29 mouse cellular contexts compared by ENCODE assay signal in the genomic region with DNA sequence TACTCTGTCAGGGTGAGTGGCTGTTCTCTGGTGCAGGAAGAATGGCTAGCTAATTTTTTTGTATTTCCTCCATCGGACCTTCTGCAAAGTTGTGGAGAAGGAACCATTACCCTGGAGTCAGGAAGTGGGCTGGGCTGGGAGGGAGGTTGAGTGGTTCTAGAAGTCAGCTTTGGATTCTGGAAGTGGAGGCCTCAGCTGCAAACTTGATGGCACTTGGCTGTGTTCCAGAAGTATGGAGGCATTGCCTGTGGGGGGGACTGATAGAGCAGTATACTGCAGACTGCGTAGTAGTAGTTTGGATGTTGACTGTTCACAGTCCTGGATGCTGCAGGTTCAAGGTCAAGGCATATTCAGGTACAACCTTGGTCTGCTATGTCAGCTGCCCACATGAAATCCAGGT. TPM values are rescaled to one million over a fixed set of nuclear protein-coding genes. Genes with fewer than 3 reads are reported as not detected.
DNase-seq lines count a peak whose midpoint lies in the region; ATAC-seq and TF ChIP-seq lines count a peak whose summit lies in the region.
"Had no signal": no experiment of that assay in that cellular context is flagged by ENCODE, and none has a peak within 500 bp of the region (broad histone marks: within the 10 kb centered on the region; RNA-seq: fewer than 3 reads in every experiment).

No protein-coding gene starts in this region.

- H3K9ac ChIP-seq in heart, embryonic 11.5 days (ENCODE audit: low read depth, low read length) = no peak overlapping the region
- H3K9ac ChIP-seq in heart, postnatal 0 days (replicated peaks; ENCODE audit: low read depth, low read length) = no peak overlapping the region
- H3K9ac ChIP-seq in hindbrain, embryonic 14.5 days = no peak overlapping the region
- H3K9ac ChIP-seq: embryonic facial prominence, embryonic 15.5 days; forebrain, embryonic 15.5 days; liver, postnatal 0 days; midbrain, embryonic 13.5 days had no signal

- 0 out of 2 replicates have a peak, but pooled peaks cover 2% of the 10 kb centered on the region for H3K36me3 ChIP-seq in heart, embryonic 10.5 days
- H3K36me3 ChIP-seq in heart, embryonic 11.5 days (ENCODE audit: control insufficient read depth, insufficient read depth, low read length) = no peaks in the 10 kb centered on the region
- H3K36me3 ChIP-seq in heart, postnatal 0 days (replicated peaks; ENCODE audit: control insufficient read depth, insufficient read depth, low read length) = no peaks in the 10 kb centered on the region; the same call in 1 of the 2 replicates
- H3K36me3 ChIP-seq in hindbrain, embryonic 14.5 days (replicated peaks; ENCODE audit: control insufficient read depth, insufficient read depth) = no peaks in the 10 kb centered on the region
- H3K36me3 ChIP-seq: embryonic facial prominence, embryonic 15.5 days; forebrain, embryonic 15.5 days; midbrain, embryonic 13.5 days had no signal

- intact Hi-C loops in heart, postnatal 10 days (cut with DNase I) = no loop called here

- DNase-seq in heart, embryonic 10.5 days (ENCODE audit: low spot score) = peak; percentile 75
- DNase-seq in heart, postnatal 0 days (ENCODE audit: low spot score) = no peak
- DNase-seq in heart, postnatal 10 days = no peak
- DNase-seq in 416B (ENCODE audit: low read depth) = peak; percentile 31
- DNase-seq in hindbrain, embryonic 14.5 days (ENCODE audit: low spot score) = no peak
- DNase-seq: adrenal gland, postnatal 14 days; cerebellum, adult 8-10 months; gastrocnemius, postnatal 25 days; kidney, postnatal 25 days; layer of hippocampus, postnatal 36 days; liver, postnatal 0 days had no signal

- no peak for TF ChIP-seq CTCF in heart, postnatal 0 days (IDR thresholded peaks at IDR 0.05; ENCODE audit: low read depth)

- H3K4me2 ChIP-seq in heart, embryonic 11.5 days = no peak overlapping the region
- H3K4me2 ChIP-seq in heart, postnatal 0 days (ENCODE audit: low read depth, low read length) = no peak overlapping the region
- H3K4me2 ChIP-seq in hindbrain, embryonic 14.5 days (replicated peaks) = no peak overlapping the region
- H3K4me2 ChIP-seq: embryonic facial prominence, embryonic 15.5 days; forebrain, embryonic 15.5 days; liver, embryonic 11.5 days; midbrain, embryonic 13.5 days had no signal

- no peaks in the 10 kb centered on the region for H3K27me3 ChIP-seq in heart, embryonic 10.5 days (ENCODE audit: insufficient read depth, poor library complexity, severe bottlenecking)
- H3K27me3 ChIP-seq in heart, embryonic 11.5 days (ENCODE audit: control insufficient read depth, insufficient read depth, low read length) = no peaks in the 10 kb centered on the region
- H3K27me3 ChIP-seq in heart, postnatal 0 days (ENCODE audit: control insufficient read depth, insufficient read depth, low read length) = no peaks in the 10 kb centered on the region
- H3K27me3 ChIP-seq in hindbrain, embryonic 14.5 days (ENCODE audit: control insufficient read depth, insufficient read depth, low read length) = no peaks in the 10 kb centered on the region
- H3K27me3 ChIP-seq: embryonic facial prominence, embryonic 15.5 days; forebrain, embryonic 15.5 days; midbrain, embryonic 13.5 days had no signal

- TF ChIP-seq EP300 in heart, postnatal 0 days (IDR thresholded peaks at IDR 0.05; ENCODE audit: low read depth) = no peak

- H3K4me3 ChIP-seq in heart, embryonic 10.5 days = no peak overlapping the region
- H3K4me3 ChIP-seq in heart, embryonic 11.5 days (ENCODE audit: low read depth, low read length) = no peak overlapping the region
- H3K4me3 ChIP-seq in heart, postnatal 0 days (ENCODE audit: low read depth, low read length) = no peak overlapping the region
- H3K4me3 ChIP-seq in hindbrain, embryonic 14.5 days (replicated peaks; ENCODE audit: low read length) = no peak overlapping the region
- H3K4me3 ChIP-seq: embryonic facial prominence, embryonic 15.5 days; forebrain, embryonic 15.5 days; midbrain, embryonic 13.5 days had no signal

- peak overlapping the region; percentile 84 for H3K27ac ChIP-seq in heart, embryonic 10.5 days
- no peak overlapping the region for H3K27ac ChIP-seq in heart, embryonic 11.5 days (ENCODE audit: low read depth, low read length)
- H3K27ac ChIP-seq in heart, postnatal 0 days (ENCODE audit: low read depth) = peak overlapping the region; percentile 98
- H3K27ac ChIP-seq in hindbrain, embryonic 14.5 days = no peak overlapping the region
- H3K27ac ChIP-seq: embryonic facial prominence, embryonic 15.5 days; forebrain, embryonic 15.5 days; midbrain, embryonic 13.5 days had no signal

- H3K4me1 ChIP-seq in heart, embryonic 10.5 days = peaks cover 90% of the 10 kb centered on the region
- H3K4me1 ChIP-seq in heart, embryonic 11.5 days (ENCODE audit: control insufficient read depth, insufficient read depth, low read length) = peaks cover 68% of the 10 kb centered on the region
- peaks cover 67% of the 10 kb centered on the region for H3K4me1 ChIP-seq in heart, postnatal 0 days (ENCODE audit: control insufficient read depth, insufficient read depth)
- H3K4me1 ChIP-seq in hindbrain, embryonic 14.5 days (replicated peaks; ENCODE audit: control insufficient read depth, insufficient read depth, low read length) = no peaks in the 10 kb centered on the region
- H3K4me1 ChIP-seq: forebrain, embryonic 15.5 days had no signal

- H3K9me3 ChIP-seq in heart, embryonic 10.5 days = no peaks in the 10 kb centered on the region
- no peaks in the 10 kb centered on the region for H3K9me3 ChIP-seq in heart, embryonic 11.5 days (replicated peaks; ENCODE audit: control insufficient read depth, low read length)
- H3K9me3 ChIP-seq in heart, postnatal 0 days (replicated peaks; ENCODE audit: control insufficient read depth, low read length) = no peaks in the 10 kb centered on the region
- H3K9me3 ChIP-seq in hindbrain, embryonic 14.5 days (ENCODE audit: control insufficient read depth, low read length) = no peaks in the 10 kb centered on the region
- H3K9me3 ChIP-seq: embryonic facial prominence, embryonic 15.5 days; forebrain, embryonic 15.5 days; midbrain, embryonic 13.5 days had no signal

- no peak for ATAC-seq in heart, embryonic 11.5 days (replicated peaks; ENCODE audit: insufficient number of reproducible peaks, low FRiP score, low TSS enrichment)
- no peak for ATAC-seq in heart, postnatal 0 days (ENCODE audit: insufficient read depth, low read depth)
- peak; percentile 19; the same call in 1 of the 2 replicates for ATAC-seq in common myeloid progenitor, adult 5-6 weeks (replicated peaks; ENCODE audit: low read depth, poor library complexity, severe bottlenecking)
- ATAC-seq in hindbrain, embryonic 14.5 days (ENCODE audit: low FRiP score) = no peak
- ATAC-seq: activated CD4-positive, CD25-positive, alpha-beta regulatory T cell, adult 4 months; forebrain, embryonic 15.5 days; intestine, postnatal 0 days; liver, postnatal 0 days; midbrain, embryonic 13.5 days had no signal

- 75% methylated on average over 2 of the region's 2 CpGs for WGBS in heart, embryonic 10.5 days
- WGBS in heart, embryonic 11.5 days (ENCODE audit: insufficient replicate concordance) = 64% methylated on average over 2 of the region's 2 CpGs
- WGBS in heart, postnatal 0 days = 39% methylated on average over 2 of the region's 2 CpGs
- WGBS in hindbrain, embryonic 14.5 days = 76% methylated on average over 2 of the region's 2 CpGs

RNA-seq across cellular contexts. Expression of gene Lrrfip1, which starts 12.2 kb away (rescaled TPM):
- 91.6 and 129 TPM in 2 replicates for polyA plus RNA-seq in heart, embryonic 10.5 days (2016; fragmentation: Nextera tagmentation; extraction: Ambion mirVana)
- polyA plus RNA-seq in heart, embryonic 11.5 days (2014; fragmentation: Nextera tagmentation; extraction: Ambion mirVana) = 115 and 138 TPM in 2 replicates
- total RNA-seq in heart, postnatal 0 days (2014; rRNA removed; ENCODE audit: low replicate concordance) = 120 and 135 TPM in 2 replicates
- 140 and 168 TPM in 2 replicates for polyA plus RNA-seq in heart, postnatal 0 days (2015; fragmentation: Nextera tagmentation; extraction: Ambion mirVana)
- 100 to 1,000 TPM; 172 to 186 TPM for total RNA-seq in heart, postnatal 10 days (2021)
- total RNA-seq in common myeloid progenitor, adult 5-6 weeks (2017) = 117 and 166 TPM in 2 replicates
- 39.5 and 43.3 TPM in 2 replicates for polyA plus RNA-seq in hindbrain, embryonic 14.5 days (2014; fragmentation: Nextera tagmentation; extraction: Ambion mirVana)

RNA-seq across cellular contexts. Expression of gene Rab17, which starts 41.3 kb away (rescaled TPM):
- polyA plus RNA-seq in heart, embryonic 10.5 days (2016; fragmentation: Nextera tagmentation; extraction: Ambion mirVana) = 0.71 and 0.94 TPM in 2 replicates
- 0.63 TPM in 1 of 2 replicates, not detected in the other for polyA plus RNA-seq in heart, embryonic 11.5 days (2014; fragmentation: Nextera tagmentation; extraction: Ambion mirVana)
- 7.1 and 8.4 TPM in 2 replicates for total RNA-seq in heart, postnatal 0 days (2014; rRNA removed; ENCODE audit: low replicate concordance)
- 5.1 and 5.6 TPM in 2 replicates for polyA plus RNA-seq in heart, postnatal 0 days (2015; fragmentation: Nextera tagmentation; extraction: Ambion mirVana)
- total RNA-seq in heart, postnatal 10 days (2021) = 1 to 10 TPM; 3.8 to 5.0 TPM
- 3.2 and 5.1 TPM in 2 replicates for total RNA-seq in common myeloid progenitor, adult 5-6 weeks (2017)
- polyA plus RNA-seq in hindbrain, embryonic 14.5 days (2014; fragmentation: Nextera tagmentation; extraction: Ambion mirVana) = 0.13 TPM in 1 of 2 replicates, not detected in the other
- total RNA-seq: gastrocnemius, postnatal 25 days; layer of hippocampus, adult 8-10 months; layer of hippocampus, postnatal 36 days had no signal
- polyA plus RNA-seq: activated CD4-positive, CD25-positive, alpha-beta regulatory T cell, adult 4 months; brain, embryonic 14.5 days; hindbrain, embryonic 11.5 days; midbrain, embryonic 13.5 days had no signal

RNA-seq across cellular contexts. Expression of gene Prlh, which starts 57.8 kb away (rescaled TPM):
- not detected in 2 replicates for polyA plus RNA-seq in heart, embryonic 10.5 days (2016; fragmentation: Nextera tagmentation; extraction: Ambion mirVana)
- not detected in 2 replicates for polyA plus RNA-seq in heart, embryonic 11.5 days (2014; fragmentation: Nextera tagmentation; extraction: Ambion mirVana)
- total RNA-seq in heart, postnatal 0 days (2014; rRNA removed; ENCODE audit: low replicate concordance) = not detected in 2 replicates
- polyA plus RNA-seq in heart, postnatal 0 days (2015; fragmentation: Nextera tagmentation; extraction: Ambion mirVana) = not detected in 2 replicates
- total RNA-seq in heart, postnatal 10 days (2021) = not detected
- not detected in 2 replicates for total RNA-seq in common myeloid progenitor, adult 5-6 weeks (2017)
- not detected in 2 replicates for polyA plus RNA-seq in hindbrain, embryonic 14.5 days (2014; fragmentation: Nextera tagmentation; extraction: Ambion mirVana)
- total RNA-seq: adrenal gland, postnatal 14 days; gastrocnemius, postnatal 25 days; layer of hippocampus, adult 8-10 months; layer of hippocampus, postnatal 36 days; left cerebral cortex, postnatal 10 days had no signal
- polyA plus RNA-seq: activated CD4-positive, CD25-positive, alpha-beta regulatory T cell, adult 4 months; brain, embryonic 14.5 days; embryonic facial prominence, embryonic 15.5 days; forebrain, embryonic 15.5 days; hindbrain, embryonic 11.5 days; intestine, postnatal 0 days; kidney, embryonic 14.5 days; limb, embryonic 11.5 days; liver, embryonic 11.5 days; liver, postnatal 0 days; midbrain, embryonic 13.5 days; neural tube, embryonic 11.5 days; small intestine, adult 2 months; stomach, embryonic 16.5 days; urinary bladder, adult 2 months had no signal

Comparison
In these comparisons a context has a peak if more than half of its experiments do, and no peak if none do; other contexts are left out.
1. DNase-seq: peak in heart, embryonic 10.5 days (single experiment) and 416B (single experiment); none in heart, postnatal 0 days (single experiment), heart, postnatal 10 days (0 of 2) and hindbrain, embryonic 14.5 days (single experiment).
2. H3K27ac ChIP-seq: peak in heart, embryonic 10.5 days (single experiment) and heart, postnatal 0 days (single experiment); none in heart, embryonic 11.5 days (single experiment) and hindbrain, embryonic 14.5 days (single experiment).